Mouse (Mus musculus): ENCODE results near the gene Syvn1. TPM values are rescaled to one million over a fixed set of nuclear protein-coding genes. Genes with fewer than 3 reads are reported as not detected.

The Syvn1 gene
- polyA plus RNA-seq, 1 experiment from 2014 or later: 28.1 TPM

GRCm38 (mm10) chr19:6068951-6069350 is 22.6 kb downstream of the Syvn1 start:
- Histone ChIP-seq H3K4me1 (replicated peaks; ENCODE audit: control insufficient read depth, insufficient read depth, low read length) (peaks cover 12% of the 10 kb centered on the region), H3K27me3 (replicated peaks; ENCODE audit: control insufficient read depth, insufficient read depth, low read length) (no peaks in the 10 kb centered on the region), H3K36me3 (ENCODE audit: control insufficient read depth, insufficient read depth, low read length) (peaks cover 40% of the 10 kb centered on the region), H3K9me3 (ENCODE audit: control insufficient read depth, low read length) (no peaks in the 10 kb centered on the region), H3K4me3 (ENCODE audit: low read depth, low read length) (no peak overlapping the region), H3K27ac (ENCODE audit: low read depth) (no peak overlapping the region), H3K4me2 (ENCODE audit: low read length) (no peak overlapping the region), H3K9ac (ENCODE audit: low read length) (no peak overlapping the region)
- ATAC-seq (replicated peaks; ENCODE audit: low FRiP score, low TSS enrichment, low read depth): no peak
- no peak for DNase-seq (ENCODE audit: low spot score)
- 71% methylated on average over 4 of the region's 4 CpGs for WGBS

GRCm38 (mm10) chr19:6069851-6070250 is 23.5 kb downstream of the Syvn1 start:
- 92% methylated on average over 10 of the region's 10 CpGs for WGBS
- no peaks in the 10 kb centered on the region for H3K9me3 ChIP-seq (ENCODE audit: control insufficient read depth, low read length)
- no peak overlapping the region for H3K4me3 ChIP-seq (ENCODE audit: low read depth, low read length)
- peaks cover 43% of the 10 kb centered on the region for H3K36me3 ChIP-seq (ENCODE audit: control insufficient read depth, insufficient read depth, low read length)
- H3K27ac ChIP-seq (ENCODE audit: low read depth): no peak overlapping the region
- DNase-seq (ENCODE audit: low spot score) (no peak), ATAC-seq (replicated peaks; ENCODE audit: low FRiP score, low TSS enrichment, low read depth) (no peak)
- H3K9ac ChIP-seq (ENCODE audit: low read length): no peak overlapping the region
- H3K4me2 ChIP-seq (ENCODE audit: low read length): no peak overlapping the region
- H3K4me1 ChIP-seq (replicated peaks; ENCODE audit: control insufficient read depth, insufficient read depth, low read length): peaks cover 12% of the 10 kb centered on the region
- H3K27me3 ChIP-seq (replicated peaks; ENCODE audit: control insufficient read depth, insufficient read depth, low read length): no peaks in the 10 kb centered on the region

GRCm38 (mm10) chr19:6070571-6071250 is 24.3 kb downstream of the Syvn1 start:
- H3K36me3 ChIP-seq (ENCODE audit: control insufficient read depth, insufficient read depth, low read length): peaks cover 52% of the 10 kb centered on the region
- 92% methylated on average over 31 of the region's 31 CpGs for WGBS
- no peak overlapping the region for H3K9ac ChIP-seq (ENCODE audit: low read length)
- H3K4me2 ChIP-seq (ENCODE audit: low read length): no peak overlapping the region
- ATAC-seq (replicated peaks; ENCODE audit: low FRiP score, low TSS enrichment, low read depth) (no peak), DNase-seq (ENCODE audit: low spot score) (no peak)
- H3K9me3 ChIP-seq (ENCODE audit: control insufficient read depth, low read length): no peaks in the 10 kb centered on the region
- H3K4me1 ChIP-seq (replicated peaks; ENCODE audit: control insufficient read depth, insufficient read depth, low read length): peaks cover 12% of the 10 kb centered on the region
- H3K4me3 ChIP-seq (ENCODE audit: low read depth, low read length): no peak overlapping the region
- no peak overlapping the region for H3K27ac ChIP-seq (ENCODE audit: low read depth)
- H3K27me3 ChIP-seq (replicated peaks; ENCODE audit: control insufficient read depth, insufficient read depth, low read length): no peaks in the 10 kb centered on the region

GRCm38 (mm10) chr19:6071261-6071660 is 24.9 kb downstream of the Syvn1 start:
- no peak for DNase-seq (ENCODE audit: low spot score)
- Histone ChIP-seq H3K4me1 (replicated peaks; ENCODE audit: control insufficient read depth, insufficient read depth, low read length) (peaks cover 17% of the 10 kb centered on the region), H3K36me3 (ENCODE audit: control insufficient read depth, insufficient read depth, low read length) (peaks cover 52% of the 10 kb centered on the region), H3K4me2 (ENCODE audit: low read length) (no peak overlapping the region), H3K9me3 (ENCODE audit: control insufficient read depth, low read length) (no peaks in the 10 kb centered on the region), H3K4me3 (ENCODE audit: low read depth, low read length) (no peak overlapping the region), H3K27ac (ENCODE audit: low read depth) (no peak overlapping the region), H3K27me3 (replicated peaks; ENCODE audit: control insufficient read depth, insufficient read depth, low read length) (no peaks in the 10 kb centered on the region), H3K9ac (ENCODE audit: low read length) (no peak overlapping the region)
- WGBS: 92% methylated on average over 19 of the region's 19 CpGs
- no peak for ATAC-seq (replicated peaks; ENCODE audit: low FRiP score, low TSS enrichment, low read depth)

GRCm38 (mm10) chr19:6073889-6074288 is 27.5 kb downstream of the Syvn1 start:
- WGBS: 94% methylated on average over 5 of the region's 5 CpGs
- H3K9ac ChIP-seq (ENCODE audit: low read length): no peak overlapping the region
- H3K27me3 ChIP-seq (replicated peaks; ENCODE audit: control insufficient read depth, insufficient read depth, low read length): no peaks in the 10 kb centered on the region
- H3K27ac ChIP-seq (ENCODE audit: low read depth): no peak overlapping the region
- H3K4me1 ChIP-seq (replicated peaks; ENCODE audit: control insufficient read depth, insufficient read depth, low read length): peaks cover 8% of the 10 kb centered on the region
- H3K36me3 ChIP-seq (ENCODE audit: control insufficient read depth, insufficient read depth, low read length): peaks cover 52% of the 10 kb centered on the region
- H3K4me3 ChIP-seq (ENCODE audit: low read depth, low read length): no peak overlapping the region
- DNase-seq (ENCODE audit: low spot score) (no peak), ATAC-seq (replicated peaks; ENCODE audit: low FRiP score, low TSS enrichment, low read depth) (no peak)
- H3K4me2 ChIP-seq (ENCODE audit: low read length): no peak overlapping the region
- H3K9me3 ChIP-seq (ENCODE audit: control insufficient read depth, low read length): no peaks in the 10 kb centered on the region

GRCm38 (mm10) chr19:6076564-6077393 is 30.4 kb downstream of the Syvn1 start, which contains the start of gene Vps51:
Gene Vps51, minus strand, starts transcription at chr19:6077231.
- peak within 1 kb of the TSS; percentile 80 for H3K4me3 ChIP-seq (ENCODE audit: low read depth, low read length)
- peak within 1 kb of the TSS; percentile 81 for H3K27ac ChIP-seq (ENCODE audit: low read depth)
- ATAC-seq (replicated peaks; ENCODE audit: low FRiP score, low TSS enrichment, low read depth) (peak; percentile 82), DNase-seq (ENCODE audit: low spot score) (peak; percentile 94)
- peak within 1 kb of the TSS; percentile 72 for H3K9ac ChIP-seq (ENCODE audit: low read length)
- no peaks in the 10 kb centered on the region for H3K27me3 ChIP-seq (replicated peaks; ENCODE audit: control insufficient read depth, insufficient read depth, low read length)
- H3K9me3 ChIP-seq (ENCODE audit: control insufficient read depth, low read length): no peaks in the 10 kb centered on the region
- 1% methylated on average over 33 of the region's 33 CpGs for WGBS
- H3K36me3 ChIP-seq (ENCODE audit: control insufficient read depth, insufficient read depth, low read length): peaks cover 49% of the 10 kb centered on the region
- peak within 1 kb of the TSS; percentile 97 for H3K4me2 ChIP-seq (ENCODE audit: low read length)
- peaks cover 8% of the 10 kb centered on the region for H3K4me1 ChIP-seq (replicated peaks; ENCODE audit: control insufficient read depth, insufficient read depth, low read length)

- peaks cover 41% of the 10 kb centered on the region for H3K36me3 ChIP-seq (ENCODE audit: control insufficient read depth, insufficient read depth, low read length)
- H3K4me3 ChIP-seq (ENCODE audit: low read depth, low read length): no peak within 1 kb of the TSS
- no peak within 1 kb of the TSS for H3K27ac ChIP-seq (ENCODE audit: low read depth)
- H3K9me3 ChIP-seq (ENCODE audit: control insufficient read depth, low read length): no peaks in the 10 kb centered on the region
- H3K27me3 ChIP-seq (replicated peaks; ENCODE audit: control insufficient read depth, insufficient read depth, low read length): no peaks in the 10 kb centered on the region
- no peak within 1 kb of the TSS for H3K4me2 ChIP-seq (ENCODE audit: low read length)
- no peak for DNase-seq (ENCODE audit: low spot score)
- H3K9ac ChIP-seq (ENCODE audit: low read length): no peak within 1 kb of the TSS
- ATAC-seq (replicated peaks; ENCODE audit: low FRiP score, low TSS enrichment, low read depth): no peak
- H3K4me1 ChIP-seq (replicated peaks; ENCODE audit: control insufficient read depth, insufficient read depth, low read length): peaks cover 20% of the 10 kb centered on the region
- WGBS: 93% methylated on average over 12 of the region's 12 CpGs
These were observed 33.7 kb downstream of the Syvn1 start, which contains the start of gene Tmem262 for GRCm38 (mm10) chr19:6079983-6080480. Gene Tmem262, plus strand, starts transcription at chr19:6080033.

GRCm38 (mm10) chr19:6082156-6082555 is 35.8 kb downstream of the Syvn1 start, which contains the start of gene Gm28374:
Gene Gm28374, minus strand, starts transcription at chr19:6082256.
- DNase-seq (ENCODE audit: low spot score): no peak
- Histone ChIP-seq H3K4me3 (ENCODE audit: low read depth, low read length) (no peak within 1 kb of the TSS), H3K4me1 (replicated peaks; ENCODE audit: control insufficient read depth, insufficient read depth, low read length) (peaks cover 16% of the 10 kb centered on the region), H3K9me3 (ENCODE audit: control insufficient read depth, low read length) (no peaks in the 10 kb centered on the region), H3K27ac (ENCODE audit: low read depth) (no peak within 1 kb of the TSS), H3K27me3 (replicated peaks; ENCODE audit: control insufficient read depth, insufficient read depth, low read length) (no peaks in the 10 kb centered on the region), H3K36me3 (ENCODE audit: control insufficient read depth, insufficient read depth, low read length) (peaks cover 42% of the 10 kb centered on the region), H3K9ac (ENCODE audit: low read length) (no peak within 1 kb of the TSS), H3K4me2 (ENCODE audit: low read length) (no peak within 1 kb of the TSS)
- ATAC-seq (replicated peaks; ENCODE audit: low FRiP score, low TSS enrichment, low read depth): no peak
- WGBS: 86% methylated on average over 9 of the region's 9 CpGs
